Mouse (Mus musculus): ENCODE measurements around the gene Gm20521. TPM values are rescaled to one million over a fixed set of nuclear protein-coding genes. Genes with fewer than 3 reads are reported as not detected.
A peak's percentile ranks its signal among the peaks of the same experiment; 100 is the strongest.

Gene Gm20521
- not detected in 2 replicates for polyA plus RNA-seq (2015; fragmentation: Nextera tagmentation; extraction: Ambion mirVana)

DNA sequence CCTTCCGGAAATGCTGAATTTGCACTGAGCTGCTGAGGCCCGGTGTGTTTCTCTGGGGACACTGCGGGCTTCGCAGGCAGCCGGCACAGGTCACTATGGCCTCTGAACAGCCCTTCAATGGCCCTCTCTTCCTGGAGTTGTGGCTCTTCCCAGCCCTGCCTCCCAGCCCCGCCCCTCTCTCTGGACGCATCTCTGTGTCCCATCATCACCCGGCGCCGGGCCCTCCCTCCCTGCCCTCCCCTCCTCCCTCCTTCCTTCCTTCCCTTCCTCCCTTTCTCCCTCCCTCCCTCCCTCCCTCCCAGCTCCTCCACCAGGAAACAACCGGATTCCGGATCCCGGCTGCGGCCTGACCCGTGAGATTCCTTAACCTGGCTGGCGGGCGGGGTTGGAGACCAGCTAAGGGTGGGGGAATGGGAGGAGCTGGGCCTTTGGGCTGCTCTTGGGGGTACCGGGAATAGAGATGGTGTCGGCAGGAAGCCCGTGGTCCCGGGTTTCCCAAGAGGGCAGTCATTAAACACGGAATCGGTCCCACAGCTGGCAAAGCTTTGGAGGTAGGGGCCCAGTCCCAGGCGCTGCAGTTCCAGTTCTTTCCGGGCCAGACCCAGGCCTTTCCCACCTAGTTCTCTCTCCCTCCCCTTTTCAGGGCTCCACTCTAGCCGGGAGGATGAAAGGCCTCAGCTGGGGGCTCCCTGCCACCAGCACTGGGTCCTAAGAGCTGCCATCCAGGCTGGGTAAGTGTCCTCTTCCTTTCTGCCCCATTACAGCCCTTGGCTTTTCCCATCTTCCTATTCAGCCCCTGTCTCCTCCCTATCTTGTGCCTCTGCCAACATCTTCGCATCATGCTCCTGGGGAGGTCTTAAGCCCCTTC, at the start of gene Gm20521, which contains the start of gene Bcl2l2:
Gene Gm20521, plus strand, starts transcription at position 288 of the 868 bp plus-strand sequence.
Gene Bcl2l2, plus strand, starts transcription at position 224 of the 868 bp plus-strand sequence.
- peak within 1 kb of the TSS; percentile 82 for H3K4me3 ChIP-seq (ENCODE audit: low read length)
- peaks cover 14% of the 10 kb centered on the region for H3K4me1 ChIP-seq (ENCODE audit: control insufficient read depth, insufficient read depth, low read length)
- peaks cover 3% of the 10 kb centered on the region for H3K36me3 ChIP-seq (ENCODE audit: control insufficient read depth, insufficient read depth)
- peak within 1 kb of the TSS; percentile 85 for H3K4me2 ChIP-seq (ENCODE audit: low read depth, low read length)
- no peaks in the 10 kb centered on the region for H3K9me3 ChIP-seq (replicated peaks; ENCODE audit: control insufficient read depth, low read length)
- peak within 1 kb of the TSS; percentile 91 for H3K9ac ChIP-seq (ENCODE audit: low read length)
- 2% methylated on average over 26 of the region's 27 CpGs for WGBS
- ATAC-seq (replicated peaks; ENCODE audit: extremely low read depth, insufficient read depth, low FRiP score), result peak; percentile 91
- H3K27me3 ChIP-seq (ENCODE audit: control insufficient read depth, insufficient read depth, low read length), result no peaks in the 10 kb centered on the region
- H3K27ac ChIP-seq (ENCODE audit: low read length), result peak within 1 kb of the TSS; percentile 98

DNA sequence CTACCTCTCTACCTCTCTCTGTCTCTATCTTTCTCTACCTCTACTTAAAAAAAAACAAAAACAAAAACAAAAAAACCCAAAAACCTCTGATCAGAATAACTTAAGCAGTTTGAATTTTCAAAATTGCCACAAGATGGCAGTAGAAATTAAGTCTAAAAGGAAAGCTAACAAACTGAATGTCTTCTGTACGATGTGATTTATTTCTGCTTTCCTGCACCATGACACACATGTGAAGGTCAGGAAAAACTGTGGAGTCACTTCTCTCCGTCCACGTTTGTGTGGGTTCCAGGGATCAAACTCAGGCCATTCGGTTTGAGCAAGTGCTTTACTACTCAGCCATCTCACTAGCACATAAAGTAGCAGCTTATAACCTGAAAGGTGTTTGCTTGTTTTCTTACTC, 39.8 kb upstream of the Gm20521 start:
- ATAC-seq (replicated peaks; ENCODE audit: extremely low read depth, insufficient read depth, low FRiP score), result no peak
- no peak overlapping the region for H3K27ac ChIP-seq (ENCODE audit: low read length)
- no peak overlapping the region for H3K4me2 ChIP-seq (ENCODE audit: low read depth, low read length)
- WGBS, result 2% methylated on average over 4 of the region's 4 CpGs
- no peaks in the 10 kb centered on the region for H3K4me1 ChIP-seq (ENCODE audit: control insufficient read depth, insufficient read depth, low read length)
- no peak overlapping the region for H3K4me3 ChIP-seq (ENCODE audit: low read length)
- H3K9ac ChIP-seq (ENCODE audit: low read length), result no peak overlapping the region
- H3K36me3 ChIP-seq (ENCODE audit: control insufficient read depth, insufficient read depth), result no peaks in the 10 kb centered on the region
- H3K27me3 ChIP-seq (ENCODE audit: control insufficient read depth, insufficient read depth, low read length), result no peaks in the 10 kb centered on the region
- H3K9me3 ChIP-seq (replicated peaks; ENCODE audit: control insufficient read depth, low read length), result no peaks in the 10 kb centered on the region

DNA sequence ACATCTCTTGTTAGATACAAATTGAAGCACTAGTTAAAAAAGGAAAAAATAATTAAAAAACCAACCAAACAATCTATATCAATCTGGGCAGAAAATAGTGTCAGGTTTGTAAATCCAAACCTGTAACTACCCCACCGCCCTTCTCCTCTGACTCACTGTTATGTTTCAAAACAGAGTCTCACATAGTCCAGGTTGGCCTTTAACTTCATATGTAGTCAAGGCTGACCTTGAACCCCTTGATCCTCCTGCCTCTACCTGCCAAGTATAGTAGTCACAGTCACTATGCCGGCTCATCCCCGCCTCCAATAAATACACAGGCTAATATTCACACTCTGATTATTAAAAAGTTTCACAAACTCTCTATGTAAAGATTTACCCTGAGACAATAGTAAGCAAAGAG, 27.5 kb upstream of the Gm20521 start:
- Histone ChIP-seq H3K9me3 (replicated peaks; ENCODE audit: control insufficient read depth, low read length) (no peaks in the 10 kb centered on the region), H3K4me2 (ENCODE audit: low read depth, low read length) (no peak overlapping the region), H3K27me3 (ENCODE audit: control insufficient read depth, insufficient read depth, low read length) (no peaks in the 10 kb centered on the region), H3K27ac (ENCODE audit: low read length) (no peak overlapping the region), H3K4me3 (ENCODE audit: low read length) (no peak overlapping the region), H3K36me3 (ENCODE audit: control insufficient read depth, insufficient read depth) (peaks cover 3% of the 10 kb centered on the region; the same call in 1 of the 2 replicates), H3K4me1 (ENCODE audit: control insufficient read depth, insufficient read depth, low read length) (no peaks in the 10 kb centered on the region), H3K9ac (ENCODE audit: low read length) (no peak overlapping the region)
- WGBS, result 94% methylated on average over 3 of the region's 3 CpGs
- no peak for ATAC-seq (replicated peaks; ENCODE audit: extremely low read depth, insufficient read depth, low FRiP score)

DNA sequence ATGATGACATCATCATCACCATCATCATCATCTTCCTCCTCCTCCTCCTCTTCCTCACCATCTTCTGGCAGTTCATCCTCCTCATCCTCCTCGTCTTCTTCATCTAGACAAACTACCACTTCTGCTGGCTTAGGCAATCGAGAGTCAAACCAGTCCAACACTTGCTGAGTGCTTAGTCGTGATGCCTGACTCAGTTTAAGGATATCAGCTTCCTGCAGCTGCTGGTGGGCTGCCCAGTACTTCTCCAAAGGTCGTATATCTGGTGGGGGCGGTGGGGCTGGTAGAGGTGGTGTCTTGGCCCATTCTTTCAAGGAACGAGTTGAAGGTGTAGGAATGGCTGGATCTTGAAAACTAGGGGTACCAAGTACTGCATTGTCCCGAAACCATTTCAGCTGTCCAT, 26.5 kb upstream of the Gm20521 start:
- H3K36me3 ChIP-seq (ENCODE audit: control insufficient read depth, insufficient read depth), result peaks cover 3% of the 10 kb centered on the region; the same call in 1 of the 2 replicates
- H3K27ac ChIP-seq (ENCODE audit: low read length), result no peak overlapping the region
- no peaks in the 10 kb centered on the region for H3K27me3 ChIP-seq (ENCODE audit: control insufficient read depth, insufficient read depth, low read length)
- H3K9me3 ChIP-seq (replicated peaks; ENCODE audit: control insufficient read depth, low read length), result no peaks in the 10 kb centered on the region
- H3K9ac ChIP-seq (ENCODE audit: low read length), result no peak overlapping the region
- no peak overlapping the region for H3K4me2 ChIP-seq (ENCODE audit: low read depth, low read length)
- H3K4me3 ChIP-seq (ENCODE audit: low read length), result no peak overlapping the region
- 77% methylated on average over 7 of the region's 7 CpGs for WGBS
- no peaks in the 10 kb centered on the region for H3K4me1 ChIP-seq (ENCODE audit: control insufficient read depth, insufficient read depth, low read length)
- no peak for ATAC-seq (replicated peaks; ENCODE audit: extremely low read depth, insufficient read depth, low FRiP score)

DNA sequence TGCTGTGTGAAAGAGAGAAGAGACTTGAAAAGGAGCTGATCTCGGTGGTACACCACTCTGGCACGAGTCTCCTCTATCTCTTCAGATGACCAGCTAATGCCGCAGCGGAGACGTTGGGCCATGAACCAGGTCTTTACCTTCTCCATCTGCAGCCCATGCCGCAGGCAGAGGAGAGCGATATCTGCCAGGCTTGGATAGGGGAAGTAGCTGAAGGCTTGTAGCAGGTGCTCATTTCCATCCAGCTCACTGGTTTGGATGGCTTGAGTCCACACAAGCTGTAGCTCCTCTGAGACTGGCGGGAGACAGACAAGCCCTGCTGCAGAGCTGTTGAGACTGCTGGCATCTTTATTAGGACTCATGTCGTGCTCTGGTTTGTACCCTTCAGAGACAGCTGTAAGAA, 25.4 kb upstream of the Gm20521 start:
- H3K36me3 ChIP-seq (ENCODE audit: control insufficient read depth, insufficient read depth), result peaks cover 3% of the 10 kb centered on the region; the same call in 1 of the 2 replicates

DNA sequence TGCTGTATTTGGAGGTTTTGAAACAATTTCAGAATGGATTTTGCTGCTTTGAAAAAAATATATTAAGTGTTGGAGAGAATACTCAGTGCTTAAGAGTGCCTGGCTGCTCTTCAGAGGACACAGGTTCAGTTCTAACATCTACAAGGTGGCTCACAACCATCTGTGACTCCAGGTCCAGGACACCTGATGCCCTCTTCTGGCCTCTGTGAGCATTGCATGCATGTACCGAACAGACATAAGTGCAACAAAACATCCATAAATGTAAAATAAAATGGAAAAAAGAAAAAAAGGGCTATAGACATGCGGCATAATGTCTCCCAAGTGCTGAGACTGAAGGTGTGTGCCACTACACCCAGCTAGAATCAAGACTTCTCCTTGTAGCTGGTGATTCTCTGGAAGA, 22.7 kb upstream of the Gm20521 start:
- no peaks in the 10 kb centered on the region for H3K9me3 ChIP-seq (replicated peaks; ENCODE audit: control insufficient read depth, low read length)
- peaks cover 3% of the 10 kb centered on the region for H3K4me1 ChIP-seq (ENCODE audit: control insufficient read depth, insufficient read depth, low read length)
- no peak for ATAC-seq (replicated peaks; ENCODE audit: extremely low read depth, insufficient read depth, low FRiP score)
- H3K4me2 ChIP-seq (ENCODE audit: low read depth, low read length), result no peak overlapping the region
- H3K27me3 ChIP-seq (ENCODE audit: control insufficient read depth, insufficient read depth, low read length), result no peaks in the 10 kb centered on the region
- no peak overlapping the region for H3K9ac ChIP-seq (ENCODE audit: low read length)
- no peak overlapping the region for H3K4me3 ChIP-seq (ENCODE audit: low read length)
- 39% methylated on average over 2 of the region's 2 CpGs for WGBS
- H3K36me3 ChIP-seq (ENCODE audit: control insufficient read depth, insufficient read depth), result peaks cover 3% of the 10 kb centered on the region; the same call in 1 of the 2 replicates
- H3K27ac ChIP-seq (ENCODE audit: low read length), result no peak overlapping the region

More for the DNA sequence above, 25.4 kb upstream of the Gm20521 start:
- H3K4me3 ChIP-seq (ENCODE audit: low read length), result no peak overlapping the region
- no peak overlapping the region for H3K9ac ChIP-seq (ENCODE audit: low read length)
- no peaks in the 10 kb centered on the region for H3K9me3 ChIP-seq (replicated peaks; ENCODE audit: control insufficient read depth, low read length)
- H3K27me3 ChIP-seq (ENCODE audit: control insufficient read depth, insufficient read depth, low read length), result no peaks in the 10 kb centered on the region
- H3K27ac ChIP-seq (ENCODE audit: low read length), result no peak overlapping the region
- H3K4me1 ChIP-seq (ENCODE audit: control insufficient read depth, insufficient read depth, low read length), result no peaks in the 10 kb centered on the region
- ATAC-seq (replicated peaks; ENCODE audit: extremely low read depth, insufficient read depth, low FRiP score), result no peak
- 79% methylated on average over 9 of the region's 9 CpGs for WGBS
- H3K4me2 ChIP-seq (ENCODE audit: low read depth, low read length), result no peak overlapping the region

DNA sequence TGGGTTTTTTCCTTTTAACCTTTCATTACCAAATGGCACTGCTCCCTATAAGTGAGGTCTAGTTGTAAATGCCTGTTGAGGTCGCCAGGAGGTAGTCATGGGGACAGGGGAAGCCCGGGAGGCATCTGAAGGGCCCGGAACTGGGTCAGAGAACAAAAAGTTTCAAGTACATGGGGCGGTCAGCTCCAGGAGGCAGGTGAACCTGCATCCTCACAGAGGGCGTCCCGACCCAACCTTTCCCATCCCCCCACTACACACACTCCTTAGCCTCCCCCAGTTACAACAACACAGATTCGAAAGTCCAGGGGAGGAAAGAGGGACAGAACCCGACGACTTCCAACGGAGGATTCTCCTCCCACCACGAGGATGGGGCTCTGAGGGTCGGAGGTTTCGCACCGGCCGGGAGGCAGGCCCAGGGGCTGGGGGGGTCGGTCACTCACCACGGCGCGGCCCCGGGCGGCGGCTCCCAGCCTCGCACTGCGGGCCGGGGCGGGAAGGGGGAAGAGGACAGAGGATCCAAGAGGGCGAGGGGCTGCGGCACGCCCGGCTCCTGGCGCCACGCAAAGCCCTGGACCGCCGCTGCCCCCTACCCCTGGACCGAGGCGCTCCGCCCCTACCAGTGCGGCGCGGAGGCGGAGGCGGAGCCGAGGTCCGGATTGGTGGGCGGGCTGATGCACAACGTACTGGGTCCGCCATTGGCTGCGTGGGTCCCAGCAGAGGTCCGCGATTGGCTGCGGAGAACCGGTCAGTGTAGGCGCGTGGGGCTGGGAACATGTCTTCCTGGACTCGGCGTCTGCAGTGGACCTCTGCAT, 19.5 kb upstream of the Gm20521 start:
- H3K9me3 ChIP-seq (replicated peaks; ENCODE audit: control insufficient read depth, low read length), result 0 out of 2 replicates have a peak, but pooled peaks cover 2% of the 10 kb centered on the region
- peaks cover 3% of the 10 kb centered on the region for H3K4me1 ChIP-seq (ENCODE audit: control insufficient read depth, insufficient read depth, low read length)
- peak overlapping the region; percentile 79 for H3K27ac ChIP-seq (ENCODE audit: low read length)
- peak; percentile 100 for ATAC-seq (replicated peaks; ENCODE audit: extremely low read depth, insufficient read depth, low FRiP score)
- under 1% methylated on average over 55 of the region's 56 CpGs for whole genome bisulfite sequencing
- peak overlapping the region; percentile 93 for H3K4me3 ChIP-seq (ENCODE audit: low read length)
- peak overlapping the region; percentile 87 for H3K4me2 ChIP-seq (ENCODE audit: low read depth, low read length)
- peak overlapping the region; percentile 95 for H3K9ac ChIP-seq (ENCODE audit: low read length)
- H3K27me3 ChIP-seq (ENCODE audit: control insufficient read depth, insufficient read depth, low read length), result no peaks in the 10 kb centered on the region
- no peaks in the 10 kb centered on the region for H3K36me3 ChIP-seq (ENCODE audit: control insufficient read depth, insufficient read depth)

DNA sequence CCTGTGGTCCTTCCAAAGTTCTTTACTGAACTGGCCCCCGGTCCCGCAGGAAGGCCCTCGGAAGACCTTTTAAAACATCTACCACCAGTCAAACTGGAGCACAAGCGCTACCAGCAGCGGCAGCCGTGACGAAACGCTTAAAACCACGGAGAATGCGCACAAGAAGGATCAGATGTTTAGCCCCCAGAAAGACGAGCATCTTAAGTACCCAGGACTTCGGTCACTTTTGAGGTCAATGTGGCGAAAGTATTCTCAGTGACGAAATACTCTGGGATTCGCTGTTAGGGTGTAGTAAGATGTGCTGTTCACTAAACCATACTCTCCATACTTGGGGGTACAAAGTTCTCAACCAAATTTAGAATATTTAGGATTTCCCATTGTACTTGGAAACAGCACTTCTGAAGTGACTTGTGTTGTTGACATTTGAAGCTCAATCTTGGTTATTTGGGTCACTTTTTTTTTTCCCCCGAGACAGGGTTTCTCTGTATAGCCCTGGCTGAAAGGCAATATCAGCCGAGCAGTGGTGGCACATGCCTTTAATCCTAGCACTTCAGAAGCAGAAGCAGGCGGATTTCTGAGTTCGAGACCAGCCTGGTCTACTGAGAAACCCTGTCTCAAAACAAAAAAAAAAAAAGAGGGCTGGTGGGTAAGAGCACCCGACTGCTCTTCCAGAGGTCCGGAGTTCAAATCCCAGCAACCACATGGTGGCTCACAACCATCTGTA, 18.8 kb upstream of the Gm20521 start:
- 16% methylated on average over 21 of the region's 21 CpGs for WGBS
- peak overlapping the region; percentile 93 for H3K4me3 ChIP-seq (ENCODE audit: low read length)
- ATAC-seq (replicated peaks; ENCODE audit: extremely low read depth, insufficient read depth, low FRiP score), result no peak; the same call in 1 of the 2 replicates
- H3K9me3 ChIP-seq (replicated peaks; ENCODE audit: control insufficient read depth, low read length), result 0 out of 2 replicates have a peak, but pooled peaks cover 2% of the 10 kb centered on the region
- H3K4me1 ChIP-seq (ENCODE audit: control insufficient read depth, insufficient read depth, low read length), result peaks cover 3% of the 10 kb centered on the region
- H3K9ac ChIP-seq (ENCODE audit: low read length), result peak overlapping the region; percentile 95
- H3K27me3 ChIP-seq (ENCODE audit: control insufficient read depth, insufficient read depth, low read length), result no peaks in the 10 kb centered on the region
- no peaks in the 10 kb centered on the region for H3K36me3 ChIP-seq (ENCODE audit: control insufficient read depth, insufficient read depth)
- peak overlapping the region; percentile 79 for H3K27ac ChIP-seq (ENCODE audit: low read length)
- H3K4me2 ChIP-seq (ENCODE audit: low read depth, low read length), result peak overlapping the region; percentile 87

Measured in heart, embryonic 16.5 days (tissue).